Mouse (Mus musculus): Measurements from ENCODE around the gene Ptchd4. TPM values are rescaled to one million over a fixed set of nuclear protein-coding genes. Genes with fewer than 3 reads are reported as not detected.

Ptchd4 gene
- polyA plus RNA-seq (2015; fragmentation: Nextera tagmentation; extraction: Ambion mirVana), result 0.10 and 0.33 TPM in 2 replicates

- Histone ChIP-seq H3K9me3 (no peaks in the 10 kb centered on the region), H3K4me1 (replicated peaks) (no peaks in the 10 kb centered on the region; the same call in 1 of the 2 replicates), H3K4me3 (replicated peaks) (peak within 1 kb of the TSS; percentile 55), H3K9ac (peak within 1 kb of the TSS; percentile 34), H3K27ac (no peak within 1 kb of the TSS), H3K4me2 (replicated peaks) (peak within 1 kb of the TSS; percentile 95), H3K36me3 (no peaks in the 10 kb centered on the region), H3K27me3 (replicated peaks) (peaks cover 15% of the 10 kb centered on the region; the same call in 1 of the 2 replicates)
- peak; percentile 81 for ATAC-seq
- WGBS, result under 1% methylated on average over 56 of the region's 56 CpGs
Measured at GRCm38 (mm10) chr17:42315669-42316611, at the start of gene Ptchd4. Gene Ptchd4, plus strand, starts transcription at chr17:42315947.

- Histone ChIP-seq H3K27me3 (replicated peaks) (no peaks in the 10 kb centered on the region), H3K9me3 (no peaks in the 10 kb centered on the region), H3K27ac (no peak overlapping the region), H3K4me3 (replicated peaks) (no peak overlapping the region), H3K4me2 (replicated peaks) (no peak overlapping the region), H3K4me1 (replicated peaks) (no peaks in the 10 kb centered on the region), H3K36me3 (no peaks in the 10 kb centered on the region), H3K9ac (no peak overlapping the region)
- WGBS, result 86% methylated on average over 2 of the region's 2 CpGs
- ATAC-seq, result no peak
Measured at GRCm38 (mm10) chr17:42276861-42277260, 38.9 kb upstream of the Ptchd4 start.

GRCm38 (mm10) chr17:42284391-42284790 is 31.4 kb upstream of the Ptchd4 start:
- H3K4me1 ChIP-seq (replicated peaks), result no peaks in the 10 kb centered on the region
- no peak for ATAC-seq
- WGBS, result 59% methylated on average over 1 of the region's 1 CpGs

GRCm38 (mm10) chr17:42286255-42286654 is 29.5 kb upstream of the Ptchd4 start:
- WGBS, result 71% methylated on average over 3 of the region's 3 CpGs
- no peak overlapping the region for H3K27ac ChIP-seq
- no peak overlapping the region for H3K4me2 ChIP-seq (replicated peaks)
- no peak overlapping the region for H3K4me3 ChIP-seq (replicated peaks)
- H3K27me3 ChIP-seq (replicated peaks), result no peaks in the 10 kb centered on the region
- H3K9ac ChIP-seq, result no peak overlapping the region
- H3K4me1 ChIP-seq (replicated peaks), result no peaks in the 10 kb centered on the region
- no peak for ATAC-seq
- no peaks in the 10 kb centered on the region for H3K36me3 ChIP-seq
- H3K9me3 ChIP-seq, result no peaks in the 10 kb centered on the region

More at GRCm38 (mm10) chr17:42284391-42284790, 31.4 kb upstream of the Ptchd4 start:
- no peaks in the 10 kb centered on the region for H3K36me3 ChIP-seq
- H3K9ac ChIP-seq, result no peak overlapping the region
- no peaks in the 10 kb centered on the region for H3K27me3 ChIP-seq (replicated peaks)
- H3K4me3 ChIP-seq (replicated peaks), result no peak overlapping the region
- no peak overlapping the region for H3K27ac ChIP-seq
- H3K4me2 ChIP-seq (replicated peaks), result no peak overlapping the region
- no peaks in the 10 kb centered on the region for H3K9me3 ChIP-seq

GRCm38 (mm10) chr17:42290341-42290740 is 25.4 kb upstream of the Ptchd4 start:
- ATAC-seq, result no peak
- no peaks in the 10 kb centered on the region for H3K36me3 ChIP-seq
- no peak overlapping the region for H3K4me2 ChIP-seq (replicated peaks)
- no peak overlapping the region for H3K4me3 ChIP-seq (replicated peaks)
- H3K4me1 ChIP-seq (replicated peaks), result no peaks in the 10 kb centered on the region
- no peaks in the 10 kb centered on the region for H3K27me3 ChIP-seq (replicated peaks)
- H3K9me3 ChIP-seq, result no peaks in the 10 kb centered on the region
- no peak overlapping the region for H3K27ac ChIP-seq
- no peak overlapping the region for H3K9ac ChIP-seq

- Histone ChIP-seq H3K9ac (no peak overlapping the region), H3K9me3 (no peaks in the 10 kb centered on the region), H3K4me1 (replicated peaks) (no peaks in the 10 kb centered on the region), H3K27me3 (replicated peaks) (no peaks in the 10 kb centered on the region), H3K4me2 (replicated peaks) (no peak overlapping the region), H3K36me3 (no peaks in the 10 kb centered on the region), H3K27ac (no peak overlapping the region), H3K4me3 (replicated peaks) (no peak overlapping the region)
- WGBS, result 34% methylated on average over 5 of the region's 5 CpGs
- ATAC-seq, result no peak
Measured at GRCm38 (mm10) chr17:42291793-42292192, 24.0 kb upstream of the Ptchd4 start.

GRCm38 (mm10) chr17:42297986-42298385 is 17.8 kb upstream of the Ptchd4 start:
- no peak overlapping the region for H3K4me3 ChIP-seq (replicated peaks)
- no peaks in the 10 kb centered on the region for H3K36me3 ChIP-seq
- WGBS, result 78% methylated on average over 4 of the region's 4 CpGs
- H3K9ac ChIP-seq, result no peak overlapping the region
- no peaks in the 10 kb centered on the region for H3K27me3 ChIP-seq (replicated peaks)
- ATAC-seq, result no peak
- H3K4me2 ChIP-seq (replicated peaks), result no peak overlapping the region
- H3K9me3 ChIP-seq, result no peaks in the 10 kb centered on the region
- H3K27ac ChIP-seq, result no peak overlapping the region
- H3K4me1 ChIP-seq (replicated peaks), result no peaks in the 10 kb centered on the region

GRCm38 (mm10) chr17:42299681-42300080 is 16.1 kb upstream of the Ptchd4 start:
- Histone ChIP-seq H3K36me3 (no peaks in the 10 kb centered on the region), H3K27ac (no peak overlapping the region), H3K9ac (no peak overlapping the region), H3K27me3 (replicated peaks) (no peaks in the 10 kb centered on the region), H3K9me3 (no peaks in the 10 kb centered on the region), H3K4me1 (replicated peaks) (no peaks in the 10 kb centered on the region), H3K4me3 (replicated peaks) (no peak overlapping the region), H3K4me2 (replicated peaks) (no peak overlapping the region)
- no peak for ATAC-seq
- WGBS, result 44% methylated on average over 3 of the region's 3 CpGs

GRCm38 (mm10) chr17:42303062-42303577 is 12.6 kb upstream of the Ptchd4 start:
- WGBS, result 62% methylated on average over 4 of the region's 4 CpGs
- no peaks in the 10 kb centered on the region for H3K36me3 ChIP-seq
- no peaks in the 10 kb centered on the region for H3K4me1 ChIP-seq (replicated peaks)
- H3K9me3 ChIP-seq, result no peaks in the 10 kb centered on the region
- no peak overlapping the region for H3K9ac ChIP-seq
- H3K27ac ChIP-seq, result no peak overlapping the region
- no peak overlapping the region for H3K4me2 ChIP-seq (replicated peaks)
- no peak overlapping the region for H3K4me3 ChIP-seq (replicated peaks)
- H3K27me3 ChIP-seq (replicated peaks), result no peaks in the 10 kb centered on the region
- ATAC-seq, result no peak

GRCm38 (mm10) chr17:42304262-42304661 is 11.5 kb upstream of the Ptchd4 start:
- Histone ChIP-seq H3K4me1 (replicated peaks) (no peaks in the 10 kb centered on the region), H3K4me3 (replicated peaks) (no peak overlapping the region), H3K36me3 (no peaks in the 10 kb centered on the region), H3K9me3 (no peaks in the 10 kb centered on the region), H3K4me2 (replicated peaks) (no peak overlapping the region), H3K27ac (no peak overlapping the region), H3K9ac (no peak overlapping the region), H3K27me3 (replicated peaks) (no peaks in the 10 kb centered on the region)
- ATAC-seq, result no peak
- WGBS, result 59% methylated on average over 4 of the region's 4 CpGs

- no peak for ATAC-seq
- Histone ChIP-seq H3K27ac (no peak overlapping the region), H3K4me3 (replicated peaks) (no peak overlapping the region), H3K4me2 (replicated peaks) (no peak overlapping the region), H3K4me1 (replicated peaks) (no peaks in the 10 kb centered on the region), H3K36me3 (no peaks in the 10 kb centered on the region), H3K27me3 (replicated peaks) (no peaks in the 10 kb centered on the region), H3K9me3 (no peaks in the 10 kb centered on the region), H3K9ac (no peak overlapping the region)
- 100% methylated on average over 1 of the region's 1 CpGs for WGBS
Measured at GRCm38 (mm10) chr17:42307001-42307400, 8.7 kb upstream of the Ptchd4 start.

- Histone ChIP-seq H3K27me3 (replicated peaks) (no peaks in the 10 kb centered on the region), H3K9ac (no peak overlapping the region), H3K27ac (no peak overlapping the region), H3K9me3 (no peaks in the 10 kb centered on the region), H3K4me1 (replicated peaks) (no peaks in the 10 kb centered on the region), H3K4me2 (replicated peaks) (no peak overlapping the region), H3K36me3 (no peaks in the 10 kb centered on the region), H3K4me3 (replicated peaks) (no peak overlapping the region)
- no peak for ATAC-seq
Measured at GRCm38 (mm10) chr17:42310136-42310535, 5.6 kb upstream of the Ptchd4 start.
